Mouse (Mus musculus): Measurements from ENCODE around the gene Rbm34. TPM values are rescaled to one million over a fixed set of nuclear protein-coding genes. Genes with fewer than 3 reads are reported as not detected.

The Rbm34 gene
- polyA plus RNA-seq, 1 experiment from 2014 or later, result 31.1 TPM

DNA sequence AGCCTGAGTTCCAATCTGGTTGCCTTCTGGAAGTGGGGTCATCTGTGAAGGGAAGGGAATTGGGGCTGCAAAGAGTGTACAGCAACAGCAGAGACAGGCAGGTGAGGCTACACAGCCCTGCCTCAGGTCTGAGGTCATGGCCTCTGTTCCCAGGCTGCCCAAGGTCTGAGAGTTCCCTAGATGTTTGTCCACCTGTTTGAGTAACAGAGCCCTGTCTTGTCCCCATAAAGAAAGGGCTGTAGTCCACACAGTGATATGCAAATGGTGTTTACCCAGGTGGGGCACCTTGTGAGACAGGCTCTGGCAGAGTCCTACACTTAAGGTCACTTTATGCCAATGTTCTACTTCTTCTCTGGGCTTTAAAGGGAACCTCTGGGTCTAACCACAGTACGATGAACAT, 69.3 kb downstream of the Rbm34 start:
- Histone ChIP-seq H3K27me3 (ENCODE audit: control insufficient read depth, insufficient read depth, low read length) (no peaks in the 10 kb centered on the region), H3K9ac (ENCODE audit: low read length) (no peak overlapping the region), H3K27ac (ENCODE audit: low read depth, low read length) (no peak overlapping the region), H3K4me2 (ENCODE audit: low read depth, low read length, severe bottlenecking) (no peak overlapping the region), H3K4me1 (replicated peaks; ENCODE audit: control insufficient read depth, insufficient read depth, low read length) (no peaks in the 10 kb centered on the region), H3K9me3 (ENCODE audit: control insufficient read depth, low read length) (no peaks in the 10 kb centered on the region), H3K36me3 (ENCODE audit: control insufficient read depth, insufficient read depth, low read length) (no peaks in the 10 kb centered on the region), H3K4me3 (ENCODE audit: low read depth, low read length) (no peak overlapping the region)
- WGBS, result 92% methylated on average over 1 of the region's 1 CpGs
- ATAC-seq (replicated peaks; ENCODE audit: low FRiP score) (no peak), DNase-seq (ENCODE audit: low spot score) (no peak)

DNA sequence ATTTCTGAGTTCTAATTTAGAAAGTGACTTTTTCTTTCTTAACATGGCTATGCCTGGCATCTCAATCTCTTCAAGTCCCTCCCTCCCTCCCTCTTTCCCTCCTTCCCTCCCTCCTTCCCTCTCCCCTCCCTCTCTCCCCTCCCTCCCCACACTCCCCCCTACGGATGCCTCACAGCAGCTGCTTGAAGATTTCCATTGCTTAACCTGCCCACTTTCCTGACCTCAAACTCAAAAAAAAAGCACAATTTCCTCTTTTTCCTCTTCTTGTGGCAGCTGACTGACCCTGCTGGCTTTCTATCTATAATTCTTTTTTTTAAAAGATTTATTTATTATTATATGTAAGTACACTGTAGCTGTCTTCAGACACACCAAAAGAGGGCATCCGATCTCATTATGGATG, 69.8 kb downstream of the Rbm34 start:
- H3K27ac ChIP-seq (ENCODE audit: low read depth, low read length), result no peak overlapping the region
- DNase-seq (ENCODE audit: low spot score) (no peak), ATAC-seq (replicated peaks; ENCODE audit: low FRiP score) (no peak)
- no peak overlapping the region for H3K4me2 ChIP-seq (ENCODE audit: low read depth, low read length, severe bottlenecking)
- WGBS, result 71% methylated on average over 2 of the region's 2 CpGs
- H3K27me3 ChIP-seq (ENCODE audit: control insufficient read depth, insufficient read depth, low read length), result no peaks in the 10 kb centered on the region
- H3K4me1 ChIP-seq (replicated peaks; ENCODE audit: control insufficient read depth, insufficient read depth, low read length), result no peaks in the 10 kb centered on the region
- no peaks in the 10 kb centered on the region for H3K36me3 ChIP-seq (ENCODE audit: control insufficient read depth, insufficient read depth, low read length)
- H3K9me3 ChIP-seq (ENCODE audit: control insufficient read depth, low read length), result no peaks in the 10 kb centered on the region
- no peak overlapping the region for H3K9ac ChIP-seq (ENCODE audit: low read length)
- no peak overlapping the region for H3K4me3 ChIP-seq (ENCODE audit: low read depth, low read length)

Other genes starting within 250 kb of the Rbm34 start
- gene Tomm20, start 25.2 kb downstream of the Rbm34 start, polyA plus RNA-seq (2014; fragmentation: Nextera tagmentation; extraction: Ambion mirVana), result 219 and 231 TPM in 2 replicates
- 39.8 and 42.0 TPM in 2 replicates for gene Pard3, start 92.8 kb upstream of the Rbm34 start, polyA plus RNA-seq (2014; fragmentation: Nextera tagmentation; extraction: Ambion mirVana)